Mouse (Mus musculus) lung, postnatal 0 days (tissue): ENCODE data around the gene Thap12.

Source experiments
- CTCF ChIP-seq: IDR thresholded peaks from 2 replicates; pipeline ENCODE4 v1.5.1; 2016; ENCODE audit warnings: antibody characterized with exemption, mild to moderate bottlenecking
- EP300 ChIP-seq: IDR thresholded peaks from 2 replicates; pipeline ENCODE4 v1.6.1; 2016; ENCODE audit warnings: antibody characterized with exemption, mild to moderate bottlenecking, control low read depth

- TF ChIP-seq EP300 (no peak), CTCF (peak; percentile 63)
Observed at GRCm38 (mm10) chr7:98702283-98703240, at the start of gene Thap12.
